Mouse (Mus musculus) mouse embryonic stem cell (cell line): ENCODE results near the gene Plxnd1.

ENCODE experiments used
- in situ Hi-C, 2 experiments: fragments of 300-500 bp; cut with MboI; formaldehyde crosslinking; loops; 1 replicate in 1 of 2; 3 replicates in 1 of 2; pipeline ENCODE4 v1.14.3; 2019 to 2020; ENCODE audit warnings: low sequenced_read_pairs in 2 of 2, low pct_unique_long_range_greater_than_20kb in 1 of 2, mixed read lengths in 1 of 2; ENCODE audit not compliant: unreplicated experiment in 1 of 2

Gene Plxnd1

DNA sequence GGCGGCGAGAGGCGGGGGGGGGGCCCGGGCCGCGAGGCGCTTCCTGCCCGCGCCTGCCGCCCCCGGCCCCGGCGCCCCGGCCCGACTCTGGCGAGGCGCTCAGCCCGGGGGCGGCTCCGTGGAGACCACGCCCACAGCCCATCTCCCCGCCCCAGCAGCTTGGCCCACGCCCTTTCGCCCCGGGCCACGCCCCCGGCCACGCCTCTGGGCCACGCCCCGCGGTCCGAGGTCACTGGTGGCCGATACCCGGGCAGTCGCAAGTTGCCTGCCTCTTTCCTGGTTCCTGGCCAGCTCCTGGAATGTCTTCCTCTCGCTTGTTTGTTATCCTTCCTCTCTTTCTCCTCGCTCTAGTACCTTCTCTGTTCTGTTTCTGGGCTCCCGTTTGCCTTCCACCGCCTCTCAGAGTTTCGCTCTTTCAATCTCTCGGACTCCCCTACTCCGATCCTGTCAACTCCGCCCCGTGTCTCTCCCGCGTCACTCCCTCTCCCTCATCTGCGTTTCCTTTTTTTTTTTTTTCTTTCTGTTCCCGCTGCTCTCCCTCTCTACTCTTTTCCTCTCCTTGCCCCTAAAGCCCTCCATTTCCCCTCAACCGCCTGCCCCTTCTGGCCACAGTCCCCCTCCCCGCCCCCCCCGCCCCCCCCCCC, at the start of gene Plxnd1:
Plxnd1 (minus strand) TSS at position 129 of the 644 bp plus-strand sequence.
- in situ Hi-C loops, result no loop called here

DNA sequence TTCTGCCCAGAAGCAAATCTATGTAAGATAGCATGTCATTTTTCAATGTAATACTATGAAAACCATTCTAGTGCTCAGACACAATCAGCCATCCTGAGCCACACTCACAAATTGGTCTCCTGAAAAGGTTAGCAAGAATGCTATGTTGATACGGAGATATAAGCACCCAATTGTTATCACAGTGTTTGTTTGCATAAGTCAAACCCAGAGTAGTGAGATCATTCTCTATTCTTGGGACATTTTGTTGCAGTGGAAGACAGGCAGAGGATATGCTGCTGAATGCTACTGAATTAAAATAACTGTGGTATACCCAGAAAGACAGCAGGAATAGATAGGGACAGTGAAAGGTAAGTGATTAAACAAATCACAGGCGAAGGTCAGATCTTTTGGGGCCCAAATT, 49.2 kb upstream of the Plxnd1 start:
- in situ Hi-C loops, result no loop called here

DNA sequence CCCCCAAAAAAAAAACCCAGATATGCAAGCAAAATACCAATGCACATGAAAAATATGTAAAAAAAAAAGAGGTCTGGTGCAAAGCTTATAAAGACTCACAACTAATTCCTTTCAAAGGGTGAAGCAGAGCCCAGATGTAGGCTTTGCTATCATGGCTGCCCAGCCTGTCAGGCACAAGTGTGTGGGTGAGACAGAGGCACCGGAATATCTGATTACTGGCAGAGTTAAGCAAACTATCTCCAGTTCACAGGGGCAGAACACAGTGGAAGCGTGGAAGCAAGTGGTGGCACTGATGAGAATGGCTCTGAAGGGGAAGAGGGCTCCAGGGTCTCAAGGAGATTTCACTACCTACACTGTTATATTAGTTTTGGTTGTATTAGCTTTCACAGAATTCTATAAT, 43.4 kb upstream of the Plxnd1 start:
- in situ Hi-C loops, result no loop called here

DNA sequence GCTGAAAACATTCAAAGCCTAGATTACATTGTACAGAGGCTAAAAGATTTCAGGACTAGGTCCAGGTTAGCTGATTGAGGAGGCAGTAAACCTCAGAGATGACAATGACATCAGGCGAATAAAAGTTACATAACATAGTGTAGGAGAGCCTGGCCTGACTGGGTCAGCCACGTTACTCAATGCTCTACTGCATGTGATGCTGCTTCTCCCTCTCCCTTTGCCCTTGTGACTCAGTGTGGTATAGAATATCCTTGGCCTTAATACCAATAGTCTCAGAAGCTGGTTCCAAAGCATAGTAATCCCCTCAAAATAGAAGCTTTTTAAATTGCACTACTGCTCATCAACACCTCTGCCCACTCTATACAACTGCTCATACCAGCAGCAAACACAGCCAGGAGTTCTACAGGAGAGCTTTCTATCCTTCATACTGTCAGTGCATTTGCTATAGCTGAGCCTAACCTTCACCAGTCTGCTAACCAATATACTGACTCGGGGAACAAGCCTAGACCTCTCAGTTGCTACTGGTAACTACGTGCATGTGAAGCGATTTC, 42.6 kb upstream of the Plxnd1 start:
- in situ Hi-C loops, result no loop called here

DNA sequence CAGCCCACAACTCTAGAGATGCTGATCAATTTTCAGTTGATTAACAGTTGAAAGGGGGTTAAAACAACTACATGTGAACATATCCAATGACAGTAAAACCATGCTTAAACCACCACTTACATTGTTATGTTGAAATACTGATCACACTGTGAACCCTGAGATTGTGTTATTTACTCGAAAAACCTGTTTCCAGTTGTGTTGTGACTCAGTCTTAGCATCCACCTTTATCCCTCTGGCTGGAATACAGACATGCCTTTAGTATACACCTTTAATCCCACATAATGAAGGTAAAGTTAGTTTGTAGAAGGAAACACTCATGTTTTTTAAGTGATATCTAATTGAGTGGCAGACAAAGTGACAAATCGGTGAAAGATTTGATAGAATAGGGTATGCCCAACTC, 41.8 kb upstream of the Plxnd1 start:
- in situ Hi-C loops, result no loop called here

- in situ Hi-C loops, result no loop called here
Measured at GRCm38 (mm10) chr6:116031052-116031451, 36.2 kb upstream of the Plxnd1 start.

GRCm38 (mm10) chr6:116024666-116025065, 29.9 kb upstream of the Plxnd1 start:
- in situ Hi-C loops, result no loop called here

DNA sequence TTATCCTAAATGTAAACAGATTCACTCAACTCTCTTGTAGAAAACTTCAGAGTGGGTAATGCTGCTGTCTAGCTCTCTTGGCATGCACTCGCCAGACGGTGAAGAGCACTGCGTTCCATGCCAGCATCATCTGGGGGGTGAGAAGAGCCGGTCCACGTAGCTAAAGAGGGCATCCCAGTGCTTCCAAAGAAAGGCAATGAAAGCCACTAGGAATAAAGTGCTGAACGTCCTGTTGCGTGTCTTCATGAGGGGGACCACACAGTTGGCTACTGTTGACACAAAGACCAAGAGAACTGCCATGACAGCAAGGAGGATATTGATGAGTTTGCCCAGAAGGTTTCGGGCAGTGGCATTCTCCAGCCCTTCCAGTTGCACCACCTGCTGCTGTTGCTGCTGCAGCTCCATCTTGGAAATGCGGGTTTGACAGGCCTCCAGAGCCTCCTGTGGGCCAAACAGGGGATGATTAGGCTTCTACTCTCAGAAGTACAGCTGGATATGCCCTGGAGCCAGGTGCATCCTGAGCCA, 27.2 kb upstream of the Plxnd1 start:
- in situ Hi-C loops, result no loop called here

- in situ Hi-C loops, result no loop called here
Measured at GRCm38 (mm10) chr6:116015902-116016301, 21.1 kb upstream of the Plxnd1 start.

GRCm38 (mm10) chr6:116014111-116014510, 19.3 kb upstream of the Plxnd1 start:
- in situ Hi-C loops, result loop anchor here in 1 of 2 experiments (5.0 kb wide), 1 partner anchor 118 kb away; no protein-coding TSS in a partner anchor

- in situ Hi-C loops, result loop anchor here in 1 of 2 experiments (5.0 kb wide), 1 partner anchor 119 kb away; no protein-coding TSS in a partner anchor
Measured at GRCm38 (mm10) chr6:116013687-116014086, 18.9 kb upstream of the Plxnd1 start.

- in situ Hi-C loops, result loop anchor here in 1 of 2 experiments (5.0 kb wide), 1 partner anchor 122 kb away; no protein-coding TSS in a partner anchor
Measured at GRCm38 (mm10) chr6:116010541-116010940, 15.7 kb upstream of the Plxnd1 start.

- in situ Hi-C loops, result loop anchor here (5.0 to 10.0 kb wide), 2 partner anchors 122 to 125 kb away; no protein-coding TSS in a partner anchor
Measured at GRCm38 (mm10) chr6:116009426-116009825, 14.6 kb upstream of the Plxnd1 start.

DNA sequence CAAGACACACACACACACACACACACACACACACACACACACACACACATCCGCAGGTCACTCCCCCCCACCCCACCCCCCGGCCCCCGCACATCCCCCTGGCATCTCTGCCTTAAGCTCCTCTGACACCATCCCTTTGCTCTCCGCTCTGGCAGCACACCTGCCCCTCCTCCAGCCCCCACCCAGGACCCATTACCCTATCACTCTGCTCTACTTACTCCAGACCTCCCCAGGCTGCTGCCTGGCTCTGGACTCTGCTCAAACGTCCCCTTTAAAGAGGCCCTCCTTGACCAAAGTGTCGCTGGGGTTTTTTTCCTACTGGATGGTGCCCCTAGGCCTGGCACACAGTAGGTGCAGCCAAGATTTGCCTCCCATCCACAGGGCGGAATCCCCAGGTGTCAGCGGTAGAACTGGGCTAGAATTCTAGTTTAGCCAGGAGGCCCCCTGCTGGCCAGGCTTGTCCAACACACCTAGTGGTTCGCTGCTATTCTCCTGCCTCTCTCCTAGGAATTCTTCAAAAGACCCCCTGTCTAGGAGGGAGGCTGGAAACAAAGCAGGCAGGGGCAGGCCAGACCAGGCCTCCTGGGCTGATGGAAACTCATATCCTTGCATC, 12.9 kb upstream of the Plxnd1 start:
- in situ Hi-C loops, result loop anchor here (5.0 to 10.0 kb wide), 2 partner anchors 120 to 123 kb away; no protein-coding TSS in a partner anchor

DNA sequence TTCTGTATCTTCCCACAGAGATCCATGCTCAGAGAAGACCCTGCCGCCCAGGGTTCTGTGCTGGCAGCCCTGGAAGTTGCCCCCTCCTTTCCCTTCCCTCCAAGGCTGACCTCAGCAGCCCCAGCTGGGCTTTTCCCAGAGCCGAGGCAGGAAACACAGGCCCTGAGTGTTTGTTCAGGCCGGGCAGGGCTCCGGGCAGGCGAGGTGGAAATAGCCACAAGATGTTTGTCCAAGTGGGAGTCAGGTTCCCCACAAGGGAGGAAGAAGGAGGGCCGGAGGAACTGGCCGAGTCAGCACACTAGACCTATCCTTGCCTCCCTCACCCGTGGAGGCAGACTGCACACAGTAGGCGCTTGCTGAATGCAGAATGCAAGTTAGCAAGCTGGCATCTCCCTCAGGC, 11.9 kb upstream of the Plxnd1 start:
- in situ Hi-C loops, result loop anchor here (5.0 to 10.0 kb wide), 2 partner anchors 119 to 122 kb away; no protein-coding TSS in a partner anchor

DNA sequence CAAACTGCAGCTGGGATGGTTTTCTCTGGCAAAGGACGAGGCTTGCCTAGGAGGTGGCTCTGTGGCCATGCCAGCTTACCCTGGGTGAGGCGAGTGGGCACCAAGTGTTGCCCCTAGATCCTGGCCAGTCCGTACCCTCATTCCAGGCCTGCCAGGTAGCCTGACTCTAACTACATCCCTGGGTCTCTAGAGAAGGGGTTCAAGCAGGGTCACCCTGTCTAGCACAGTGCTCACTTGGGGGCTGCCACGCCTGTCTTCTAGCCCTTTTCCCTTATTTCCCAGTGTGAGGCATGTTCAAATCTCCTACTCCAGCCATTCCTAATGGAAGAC, 11.1 kb upstream of the Plxnd1 start:
- in situ Hi-C loops, result loop anchor here (5.0 to 10.0 kb wide), 2 partner anchors 119 to 121 kb away; no protein-coding TSS in a partner anchor

GRCm38 (mm10) chr6:116005275-116005958, 10.6 kb upstream of the Plxnd1 start:
- in situ Hi-C loops, result loop anchor here (5.0 to 10.0 kb wide), 2 partner anchors 118 to 121 kb away; no protein-coding TSS in a partner anchor

GRCm38 (mm10) chr6:116004716-116005115, 9.9 kb upstream of the Plxnd1 start:
- in situ Hi-C loops, result loop anchor here (5.0 to 10.0 kb wide), 2 partner anchors 117 to 120 kb away; no protein-coding TSS in a partner anchor

- in situ Hi-C loops, result loop anchor here in 1 of 2 experiments (10.0 kb wide), 1 partner anchor 119 kb away; no protein-coding TSS in a partner anchor
Measured at GRCm38 (mm10) chr6:116004069-116004468, 9.3 kb upstream of the Plxnd1 start.
